Mouse (Mus musculus) hindbrain, embryonic 11.5 days (tissue): Measurements from ENCODE around the gene Git2. TPM values are rescaled to one million over a fixed set of nuclear protein-coding genes. Genes with fewer than 3 reads are reported as not detected.

Experiments used
- ATAC-seq: fragments of 200-750 bp; cut with Nextera tagmentation; 2 replicates; pipeline ENCODE4 v1.8.0; 2017; ENCODE audit warnings: mild to moderate bottlenecking, moderate TSS enrichment, moderate library complexity; ENCODE audit not compliant: low FRiP score
- DNase-seq: peaks from one replicate; pipeline ENCODE4 v3.0.0-alpha.2; 2015; ENCODE audit warnings: low spot score
- H3K27ac ChIP-seq: fragments of 300-500 bp; sonication (generic); 2 replicates; pipeline ENCODE4 v1.5.1; 2014; ENCODE audit warnings: mild to moderate bottlenecking, low read depth, low read length
- H3K27me3 ChIP-seq: fragments of 300-500 bp; sonication (generic); 2 replicates; pipeline ENCODE4 v1.6.1; 2014; ENCODE audit warnings: mild to moderate bottlenecking, low read length, moderate library complexity, mixed read lengths; ENCODE audit not compliant: control insufficient read depth, insufficient read depth
- H3K36me3 ChIP-seq: fragments of 300-500 bp; sonication (generic); 2 replicates; pipeline ENCODE4 v1.6.1; 2014; ENCODE audit warnings: mild to moderate bottlenecking, low read length, moderate library complexity, mixed read lengths; ENCODE audit not compliant: control insufficient read depth, insufficient read depth
- H3K4me1 ChIP-seq: fragments of 300-500 bp; sonication (generic); replicated peaks from 2 replicates; pipeline ENCODE4 v1.6.1; 2014; ENCODE audit warnings: low read length, mixed read lengths; ENCODE audit not compliant: control insufficient read depth, insufficient read depth
- H3K4me2 ChIP-seq: fragments of 300-500 bp; sonication (generic); replicated peaks from 2 replicates; pipeline ENCODE4 v1.6.1; 2014; ENCODE audit warnings: mild to moderate bottlenecking, low read depth, low read length
- H3K4me3 ChIP-seq: fragments of 300-500 bp; sonication (generic); 2 replicates; pipeline ENCODE4 v1.5.1; 2014; ENCODE audit warnings: low read depth, low read length
- H3K9ac ChIP-seq: fragments of 300-500 bp; sonication (generic); 2 replicates; pipeline ENCODE4 v1.6.1; 2014; ENCODE audit warnings: low read depth, low read length
- H3K9me3 ChIP-seq: fragments of 300-500 bp; sonication (generic); 2 replicates; pipeline ENCODE4 v1.6.1; 2016; ENCODE audit warnings: low read length; ENCODE audit not compliant: control insufficient read depth
- WGBS: fragments of 180-500 bp; shearing (Covaris S2); extraction: QIAGEN DNeasy Blood & Tissue Kit; methylation state at CpG from one replicate; pipeline ENCODE4 v1.1.7; 2014; 5-methylcytosine and 5-hydroxymethylcytosine counted together
- polyA plus RNA-seq: library from polyadenylated mRNA; unstranded; fragments of >200 nt; fragmentation: Nextera tagmentation; extraction: Ambion mirVana; gene quantifications from 2 replicates; pipeline ENCODE4 v1.2.1, GENCODE M21; 2014

The Git2 gene
- 36.3 and 42.2 TPM in 2 replicates for polyA plus RNA-seq

DNA sequence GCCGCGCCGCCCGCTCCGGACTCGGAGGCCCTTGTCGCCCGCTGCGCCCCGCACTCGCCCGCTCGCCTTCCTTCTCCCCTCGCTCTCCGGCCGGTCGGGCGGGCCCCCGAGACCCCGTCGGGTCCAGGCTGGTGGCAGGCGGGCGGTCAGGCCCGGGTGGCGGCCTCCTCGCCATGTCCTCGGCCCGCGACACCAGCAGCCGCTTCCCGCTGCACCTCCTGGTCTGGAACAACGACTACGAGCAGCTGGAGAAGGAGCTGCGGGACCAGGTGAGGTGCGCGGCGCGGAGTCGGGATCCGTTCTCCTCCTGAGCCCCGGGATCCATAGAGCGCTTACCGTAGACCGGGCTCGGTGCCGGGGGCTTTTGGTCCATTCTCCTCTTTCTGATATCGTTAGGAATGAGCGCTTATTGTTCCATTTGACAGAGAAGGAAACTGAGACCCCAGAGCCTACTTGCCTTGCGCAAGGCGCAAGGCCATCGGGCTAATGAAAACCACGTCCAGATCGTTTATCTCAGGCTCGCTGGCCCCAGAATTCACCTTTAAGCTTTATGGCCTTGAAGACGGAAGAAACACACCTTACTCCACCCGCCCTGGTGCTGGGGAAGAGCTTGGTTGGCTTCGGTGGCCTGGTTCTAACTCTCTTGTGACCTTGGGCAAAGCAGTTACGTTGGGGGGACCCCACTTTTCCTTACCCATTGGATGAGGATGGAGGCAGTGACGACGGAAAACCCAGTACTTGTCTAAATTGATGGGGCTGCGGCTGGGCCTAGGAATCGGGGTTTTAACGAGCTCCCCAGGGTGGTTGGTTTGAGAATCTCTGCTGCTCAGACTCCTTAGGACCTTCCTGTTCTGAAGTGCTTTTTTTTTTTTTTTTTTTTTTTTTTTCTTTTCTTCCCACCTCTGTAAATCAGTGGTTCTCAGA lies at the start of gene Git2:
Gene Git2 (minus strand): TSS at position 462 of the 924 bp plus-strand sequence.
- H3K9me3 ChIP-seq, result no peaks in the 10 kb centered on the region
- under 1% methylated on average over 49 of the region's 63 CpGs for WGBS
- DNase-seq, result peak; percentile 42
- no peaks in the 10 kb centered on the region for H3K36me3 ChIP-seq
- peak within 1 kb of the TSS; percentile 92 for H3K9ac ChIP-seq
- peaks cover 5% of the 10 kb centered on the region for H3K4me1 ChIP-seq
- ATAC-seq, result peak; percentile 18
- peak within 1 kb of the TSS; percentile 61 for H3K4me2 ChIP-seq
- peak within 1 kb of the TSS; percentile 92 for H3K27ac ChIP-seq
- peak within 1 kb of the TSS; percentile 77 for H3K4me3 ChIP-seq
- H3K27me3 ChIP-seq, result no peaks in the 10 kb centered on the region

DNA sequence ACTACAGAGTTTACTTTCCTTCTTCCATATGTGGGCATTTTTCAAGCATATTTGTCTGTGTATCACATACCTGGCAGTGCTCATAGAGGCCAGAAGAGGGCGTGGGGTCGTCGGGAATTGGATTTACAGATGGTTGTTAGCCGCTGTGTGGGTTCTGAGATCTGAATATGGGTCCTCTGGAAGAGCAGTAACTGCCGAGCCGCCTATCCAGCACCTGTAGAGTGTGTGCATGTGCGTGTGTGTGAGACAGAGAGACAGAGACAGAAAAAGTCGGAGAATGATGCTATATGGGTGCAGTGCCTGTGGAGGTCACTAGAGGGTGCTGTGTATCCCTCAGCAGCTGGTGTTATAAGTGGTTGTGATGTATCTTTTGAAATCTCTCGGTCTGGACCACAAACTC lies 48.9 kb upstream of the Git2 start:
- Histone ChIP-seq H3K9ac (no peak overlapping the region), H3K27ac (no peak overlapping the region), H3K4me2 (no peak overlapping the region), H3K4me1 (no peaks in the 10 kb centered on the region), H3K9me3 (no peaks in the 10 kb centered on the region), H3K27me3 (no peaks in the 10 kb centered on the region), H3K36me3 (no peaks in the 10 kb centered on the region), H3K4me3 (no peak overlapping the region)
- DNase-seq (peak; percentile 67), ATAC-seq (no peak)
- WGBS, result 21% methylated on average over 9 of the region's 9 CpGs

DNA sequence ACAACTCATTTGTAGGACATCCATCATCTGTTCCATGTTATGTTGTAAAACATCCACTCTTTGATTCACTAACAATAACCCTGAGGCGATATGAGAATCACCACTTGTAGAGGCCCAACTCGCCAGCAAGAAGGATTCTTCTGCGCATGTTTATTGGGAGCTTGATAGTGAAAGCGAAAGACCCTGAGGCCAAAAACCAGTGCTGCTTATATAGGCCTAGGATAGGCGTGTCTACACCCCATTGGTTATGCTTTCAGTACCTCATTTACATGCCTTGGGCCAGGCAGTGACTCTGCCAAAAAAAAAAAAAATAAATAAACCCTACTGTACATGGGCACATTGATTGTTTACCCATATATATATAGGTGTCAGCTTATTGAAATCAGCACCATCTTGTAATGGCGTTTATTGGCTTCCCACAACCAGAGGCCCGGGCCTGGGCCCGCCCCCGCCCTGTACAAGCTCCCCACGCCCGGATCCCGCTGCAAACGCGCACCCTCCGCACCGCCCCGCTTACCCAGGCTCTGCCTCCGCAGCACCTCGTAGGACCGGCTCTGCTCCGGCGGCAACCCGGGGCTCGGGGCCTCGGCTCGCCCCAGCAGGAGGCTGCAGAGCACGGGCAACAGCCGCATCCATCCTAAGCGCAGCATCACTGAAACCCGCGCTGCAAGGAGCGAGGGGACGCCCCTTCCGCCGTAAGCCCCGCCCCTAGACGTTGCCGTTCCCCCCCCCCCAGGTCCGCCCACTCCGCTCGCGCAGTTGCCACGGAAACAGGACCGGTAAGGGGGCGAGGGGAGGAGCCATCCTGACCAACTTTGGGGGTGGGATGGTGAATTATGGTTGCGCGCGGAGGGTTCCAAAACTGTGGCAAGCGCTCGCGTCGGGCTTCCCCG lies 47.7 kb upstream of the Git2 start, which contains the start of gene 1500011B03Rik:
Gene 1500011B03Rik (minus strand): TSS at position 673 of the 893 bp plus-strand sequence.
- no peaks in the 10 kb centered on the region for H3K9me3 ChIP-seq
- no peaks in the 10 kb centered on the region for H3K4me1 ChIP-seq
- WGBS, result 9% methylated on average over 49 of the region's 53 CpGs
- H3K36me3 ChIP-seq, result no peaks in the 10 kb centered on the region
- peak within 1 kb of the TSS; percentile 78 for H3K9ac ChIP-seq
- peak within 1 kb of the TSS; percentile 74 for H3K4me3 ChIP-seq
- H3K27ac ChIP-seq, result peak within 1 kb of the TSS; percentile 79
- peak within 1 kb of the TSS; percentile 59 for H3K4me2 ChIP-seq
- ATAC-seq (peak; percentile 88), DNase-seq (peak; percentile 90)
- no peaks in the 10 kb centered on the region for H3K27me3 ChIP-seq

DNA sequence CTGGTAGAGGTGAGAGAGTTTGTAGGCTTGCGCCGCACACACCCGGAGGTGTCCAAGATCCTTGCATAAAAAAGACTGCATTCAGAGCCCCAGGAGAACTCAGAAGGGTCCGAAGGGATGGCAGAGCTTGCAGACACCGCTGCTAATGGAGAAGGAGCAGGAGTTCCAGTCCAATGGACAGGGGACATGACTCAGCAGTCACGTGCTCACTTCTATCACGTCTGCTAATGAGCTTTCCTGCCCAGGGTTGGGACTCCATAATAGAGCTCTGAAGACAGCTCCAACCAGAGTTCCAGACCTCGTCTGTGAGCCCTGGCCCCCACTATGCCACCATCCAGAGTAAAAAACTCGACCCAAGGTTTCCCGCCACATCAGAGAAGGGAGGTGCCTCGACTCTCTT lies 42.8 kb upstream of the Git2 start:
- Histone ChIP-seq H3K27ac (no peak overlapping the region), H3K9ac (no peak overlapping the region), H3K27me3 (no peaks in the 10 kb centered on the region), H3K4me2 (no peak overlapping the region), H3K4me3 (no peak overlapping the region), H3K9me3 (no peaks in the 10 kb centered on the region), H3K36me3 (no peaks in the 10 kb centered on the region), H3K4me1 (no peaks in the 10 kb centered on the region)
- 76% methylated on average over 10 of the region's 11 CpGs for WGBS
- DNase-seq (no peak), ATAC-seq (no peak)

DNA sequence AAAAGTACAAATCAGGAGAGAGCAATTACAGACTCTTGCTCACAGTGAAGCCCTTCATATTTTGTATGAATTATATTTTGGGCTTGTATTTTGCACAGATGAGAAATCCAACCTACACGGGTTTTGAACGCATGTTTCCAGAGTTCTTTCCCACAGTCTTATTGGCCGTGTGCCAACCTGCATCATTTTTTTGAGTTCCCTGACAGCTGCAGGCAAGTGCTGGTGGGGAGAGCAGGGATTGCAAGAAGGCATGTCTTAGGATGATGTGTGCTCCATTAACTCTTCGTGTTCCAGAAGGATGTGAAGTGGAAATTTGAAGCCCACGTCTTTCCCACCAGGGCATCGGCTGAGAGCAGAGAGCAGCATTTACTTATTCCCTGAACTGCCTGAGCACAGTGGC lies 41.3 kb upstream of the Git2 start:
- H3K27me3 ChIP-seq, result no peaks in the 10 kb centered on the region
- no peak overlapping the region for H3K9ac ChIP-seq
- H3K9me3 ChIP-seq, result no peaks in the 10 kb centered on the region
- no peaks in the 10 kb centered on the region for H3K36me3 ChIP-seq
- no peak overlapping the region for H3K4me2 ChIP-seq
- no peak overlapping the region for H3K4me3 ChIP-seq
- H3K27ac ChIP-seq, result no peak overlapping the region
- H3K4me1 ChIP-seq, result no peaks in the 10 kb centered on the region
- DNase-seq (no peak), ATAC-seq (no peak)
- WGBS, result 66% methylated on average over 6 of the region's 6 CpGs

DNA sequence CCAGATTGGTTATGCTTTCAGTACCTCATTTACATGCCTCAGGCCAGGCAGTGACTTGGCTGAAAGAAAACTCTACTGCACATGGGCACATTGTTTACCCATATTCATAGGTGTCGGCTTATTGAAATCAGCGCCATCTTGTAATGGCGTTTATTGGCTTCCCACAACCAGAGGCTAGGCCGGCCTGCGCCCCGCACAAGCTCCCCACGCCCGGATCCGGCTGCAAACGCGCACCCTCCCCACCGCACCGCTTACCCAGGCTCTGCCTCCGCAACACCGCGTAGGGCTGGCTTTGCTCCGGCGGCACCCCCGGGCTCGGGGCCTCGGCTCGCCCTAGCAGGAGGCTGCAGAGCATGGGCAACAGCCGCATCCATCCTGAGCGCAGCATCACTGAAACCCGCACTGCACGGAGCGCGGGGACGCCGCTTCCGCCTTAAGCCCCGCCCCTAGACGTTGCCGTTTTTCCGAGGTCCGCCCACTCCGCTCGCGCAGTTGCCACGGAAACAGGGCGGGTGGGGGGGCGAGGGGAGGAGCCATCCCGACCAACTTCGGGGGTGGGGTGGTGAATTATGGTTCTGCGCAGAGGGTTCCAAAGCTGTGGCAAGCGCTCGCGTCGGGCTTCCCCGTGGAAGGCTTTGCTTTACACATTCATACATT lies 38.3 kb upstream of the Git2 start:
- 1% methylated on average over 48 of the region's 50 CpGs for WGBS
- Histone ChIP-seq H3K9ac (peak overlapping the region; percentile 83), H3K36me3 (no peaks in the 10 kb centered on the region), H3K27ac (peak overlapping the region; percentile 89), H3K4me3 (peak overlapping the region; percentile 92), H3K4me1 (no peaks in the 10 kb centered on the region), H3K4me2 (peak overlapping the region; percentile 47), H3K9me3 (no peaks in the 10 kb centered on the region), H3K27me3 (no peaks in the 10 kb centered on the region)
- peak; percentile 96 for ATAC-seq
- DNase-seq, result peak; percentile 92

DNA sequence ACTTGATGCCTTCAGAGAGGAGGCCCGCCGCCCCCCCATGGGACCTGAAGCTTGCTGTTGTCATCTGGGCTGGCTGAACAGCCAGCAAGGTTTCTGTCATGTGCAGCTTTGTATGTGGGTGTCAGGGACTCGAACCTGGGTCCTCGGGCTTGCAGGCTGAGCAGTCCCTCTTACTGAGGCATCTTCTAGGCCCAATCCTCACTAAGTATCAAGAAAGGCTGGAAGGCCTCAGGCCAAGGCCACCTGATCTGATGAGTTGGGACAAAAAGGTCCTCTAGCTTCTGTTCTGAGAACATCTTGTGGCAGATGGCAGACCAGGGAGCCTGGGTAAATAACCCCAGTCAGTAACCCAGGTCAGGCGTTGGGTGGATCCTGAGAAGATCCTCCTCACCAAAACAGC lies 34.5 kb upstream of the Git2 start:
- H3K4me1 ChIP-seq, result no peaks in the 10 kb centered on the region
- H3K27ac ChIP-seq, result no peak overlapping the region
- no peaks in the 10 kb centered on the region for H3K27me3 ChIP-seq
- H3K9ac ChIP-seq, result no peak overlapping the region
- no peaks in the 10 kb centered on the region for H3K9me3 ChIP-seq
- ATAC-seq (no peak), DNase-seq (no peak)
- 93% methylated on average over 5 of the region's 5 CpGs for WGBS
- H3K4me2 ChIP-seq, result no peak overlapping the region
- 0 out of 2 replicates have a peak, but pooled peaks cover 2% of the 10 kb centered on the region for H3K36me3 ChIP-seq
- no peak overlapping the region for H3K4me3 ChIP-seq

DNA sequence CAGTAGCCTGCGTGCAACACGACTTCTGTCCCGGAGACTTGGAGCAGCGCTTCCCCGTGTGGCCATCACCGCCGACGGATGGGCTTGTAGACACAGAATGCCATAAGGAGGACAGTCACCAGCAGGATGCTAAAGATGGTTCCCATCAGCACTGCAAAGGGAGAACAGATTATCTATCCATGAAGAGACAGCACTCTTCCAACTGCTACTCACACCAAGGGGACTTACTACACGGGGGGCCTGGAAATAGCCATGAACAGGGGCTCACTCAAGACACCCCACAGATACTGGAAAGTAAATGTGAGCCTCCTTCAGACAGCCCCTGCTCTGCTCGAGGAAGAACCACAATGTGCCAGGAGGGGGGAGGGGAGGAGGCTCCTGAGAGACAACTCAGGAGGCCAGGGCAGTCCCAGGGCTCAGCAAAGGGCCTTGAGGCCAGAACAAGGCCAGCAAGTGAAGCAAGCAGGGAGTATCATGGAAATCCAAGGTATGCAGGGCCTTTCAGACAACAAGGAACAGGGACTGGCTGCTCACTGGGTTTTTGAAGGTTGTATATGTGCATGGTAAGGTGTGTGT lies 34.0 kb upstream of the Git2 start:
- Histone ChIP-seq H3K9ac (no peak overlapping the region), H3K27ac (no peak overlapping the region)
- no peak for DNase-seq

More for the DNA sequence above, 34.0 kb upstream of the Git2 start:
- Histone ChIP-seq H3K4me3 (no peak overlapping the region), H3K36me3 (peaks cover 4% of the 10 kb centered on the region; the same call in 1 of the 2 replicates), H3K27me3 (no peaks in the 10 kb centered on the region), H3K9me3 (no peaks in the 10 kb centered on the region), H3K4me2 (no peak overlapping the region), H3K4me1 (no peaks in the 10 kb centered on the region)
- 81% methylated on average over 10 of the region's 10 CpGs for WGBS
- ATAC-seq, result no peak
